Mouse (Mus musculus): ENCODE measurements around the gene B230217C12Rik. TPM values are rescaled to one million over a fixed set of nuclear protein-coding genes. Genes with fewer than 3 reads are reported as not detected.
A peak's percentile ranks its signal among the peaks of the same experiment; 100 is the strongest.

B230217C12Rik gene
- total RNA-seq (2021), result 1 to 10 TPM in 1 of 2 experiments, under 1 TPM in 1; 0.84 to 1.0 TPM

DNA sequence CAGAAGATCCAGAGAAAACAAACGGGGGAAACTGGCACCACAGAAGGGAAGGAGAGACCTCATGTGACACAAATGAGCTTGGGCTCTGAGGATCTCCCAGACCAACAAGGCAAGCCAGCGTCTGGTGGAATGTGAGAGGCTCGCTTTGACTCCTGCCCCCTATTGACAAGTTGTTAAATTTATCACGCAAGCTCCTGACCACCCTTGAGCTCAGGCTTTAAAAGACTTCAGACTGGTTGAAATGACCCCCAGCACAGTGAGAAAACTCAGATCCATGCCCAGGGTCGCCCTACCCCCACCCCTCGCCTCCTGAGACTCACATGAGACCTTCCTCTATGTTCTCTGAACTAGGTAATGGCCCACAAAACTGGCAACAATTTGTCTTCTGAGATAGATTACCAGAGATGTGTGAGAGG lies at the start of gene B230217C12Rik:
B230217C12Rik (plus strand) TSS at position 242 of the 416 bp plus-strand sequence.
- DNase-seq, result peak in 1 of 2 experiments; percentile 49
- intact Hi-C loops (cut with DNase I), result loop anchor here (2.0 to 5.0 kb wide), 2 partner anchors 40 to 42 kb away; partner anchors contain the start of gene Fbxo47

- peak in 1 of 2 experiments; percentile 76 for DNase-seq
- intact Hi-C loops (cut with DNase I), result no loop called here
Observed at GRCm38 (mm10) chr11:97793165-97793564, 47.4 kb upstream of the B230217C12Rik start.

- peak; percentile 61 to 74 for DNase-seq
- intact Hi-C loops (cut with DNase I), result loop anchor here (5.0 kb wide), 1 partner anchor 190 kb away; the partner anchor contains the start of gene Plxdc1
Observed at GRCm38 (mm10) chr11:97796910-97797309, 43.7 kb upstream of the B230217C12Rik start.

- DNase-seq, result peak in 1 of 2 experiments; percentile 50
- intact Hi-C loops (cut with DNase I), result loop anchor here (2.0 to 5.0 kb wide), 2 partner anchors 87 to 190 kb away; partner anchors contain the start of genes Fbxo47 and Plxdc1
Observed at GRCm38 (mm10) chr11:97797369-97798082, 43.1 kb upstream of the B230217C12Rik start.

- DNase-seq, result no peak
- intact Hi-C loops (cut with DNase I), result loop anchor here (2.0 to 5.0 kb wide), 2 partner anchors 87 to 189 kb away; partner anchors contain the start of genes Fbxo47 and Plxdc1
Observed at GRCm38 (mm10) chr11:97798083-97798435, 42.5 kb upstream of the B230217C12Rik start.

DNA sequence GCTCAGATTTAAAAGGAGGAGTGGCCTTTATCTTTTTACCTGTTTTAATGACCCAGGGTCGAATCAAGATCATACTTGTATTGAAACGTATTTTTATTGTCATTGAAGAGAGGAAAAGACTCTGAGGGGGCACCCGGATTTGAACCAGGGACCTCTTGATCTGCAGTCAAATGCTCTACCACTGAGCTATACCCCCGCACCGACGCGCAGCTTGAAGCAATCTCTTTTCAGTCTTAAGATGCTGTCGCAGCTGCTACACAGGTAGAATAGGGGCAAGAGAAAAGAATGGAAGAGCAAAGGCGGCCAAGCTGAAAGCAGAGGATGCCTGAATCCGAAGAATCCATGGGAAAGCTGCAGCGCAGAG lies 41.8 kb upstream of the B230217C12Rik start, which contains the start of gene Lasp1:
Lasp1 (plus strand) TSS at position 219 of the 364 bp plus-strand sequence.
- DNase-seq, result peak; percentile 89 to 91
- intact Hi-C loops (cut with DNase I), result loop anchor here (2.0 to 5.0 kb wide), 2 partner anchors 86 to 189 kb away; partner anchors contain the start of genes Fbxo47 and Plxdc1

GRCm38 (mm10) chr11:97799146-97799993 lies 41.2 kb upstream of the B230217C12Rik start:
- peak; percentile 89 for DNase-seq
- intact Hi-C loops (cut with DNase I), result loop anchor here (2.0 to 5.0 kb wide), 2 partner anchors 85 to 188 kb away; partner anchors contain the start of genes Fbxo47 and Plxdc1

- peak; percentile 80 to 82 for DNase-seq
- intact Hi-C loops (cut with DNase I), result loop anchor here (2.0 to 5.0 kb wide), 4 partner anchors 21 to 187 kb away; partner anchors contain the start of genes B230217C12Rik, Fbxo47 and Plxdc1
Observed at GRCm38 (mm10) chr11:97799994-97800690, 40.4 kb upstream of the B230217C12Rik start.

GRCm38 (mm10) chr11:97800691-97801408 lies 39.7 kb upstream of the B230217C12Rik start:
- intact Hi-C loops (cut with DNase I), result loop anchor here (2.0 kb wide), 2 partner anchors 20 to 40 kb away; partner anchors contain the start of gene B230217C12Rik
- DNase-seq, result peak in 1 of 2 experiments; percentile 52

GRCm38 (mm10) chr11:97801409-97802193 lies 39.0 kb upstream of the B230217C12Rik start:
- intact Hi-C loops (cut with DNase I), result loop anchor here (2.0 kb wide), 2 partner anchors 19 to 39 kb away; partner anchors contain the start of gene B230217C12Rik
- peak in 1 of 2 experiments; percentile 62 for DNase-seq

- intact Hi-C loops (cut with DNase I), result no loop called here
- no peak for DNase-seq
Observed at GRCm38 (mm10) chr11:97802194-97802470, 38.4 kb upstream of the B230217C12Rik start.

DNA sequence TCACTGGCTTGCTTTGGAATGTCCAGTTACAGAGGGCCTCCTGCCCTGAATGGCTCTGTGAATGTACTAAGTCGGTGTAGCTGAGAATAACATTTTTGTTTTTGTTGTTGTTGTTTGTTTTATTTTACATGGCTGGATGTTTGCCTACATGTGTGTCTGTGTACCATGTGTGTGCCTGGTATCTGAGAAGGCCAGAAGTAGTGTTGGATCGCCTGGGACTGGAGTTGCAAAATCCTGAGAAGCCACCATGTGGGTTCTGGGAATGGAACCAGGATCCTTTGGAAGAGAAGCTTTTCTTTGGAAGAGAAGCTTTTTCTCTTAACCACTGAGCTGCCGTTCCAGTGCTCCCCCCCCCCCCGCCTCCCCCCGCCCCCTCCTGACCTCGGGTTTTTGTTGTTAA lies 38.1 kb upstream of the B230217C12Rik start:
- DNase-seq, result peak in 1 of 2 experiments; percentile 31
- intact Hi-C loops (cut with DNase I), result no loop called here

DNA sequence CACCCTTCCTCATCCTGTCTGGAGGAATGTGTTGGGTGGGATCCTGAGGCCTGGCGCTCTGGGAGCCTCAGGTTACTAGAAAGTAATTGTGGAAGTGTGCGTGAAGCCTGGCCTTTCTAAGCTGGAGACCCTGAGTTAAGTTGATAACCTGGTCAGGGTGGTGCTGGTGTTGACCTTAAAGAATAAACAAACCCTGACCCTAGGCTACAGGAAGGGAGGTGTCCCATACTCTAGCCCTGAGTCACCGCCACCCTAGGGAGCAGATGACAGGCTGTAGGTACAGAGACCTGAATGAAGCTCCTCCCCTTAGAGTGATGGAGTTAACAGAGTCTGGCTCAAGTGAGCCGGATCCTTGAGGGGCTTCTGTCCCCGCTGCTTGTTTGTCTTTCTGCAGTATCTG lies 36.7 kb upstream of the B230217C12Rik start:
- peak in 1 of 2 experiments; percentile 4 for DNase-seq
- intact Hi-C loops (cut with DNase I), result no loop called here

- peak in 1 of 2 experiments; percentile 53 for DNase-seq
- intact Hi-C loops (cut with DNase I), result no loop called here
Observed at GRCm38 (mm10) chr11:97804841-97805661, 35.5 kb upstream of the B230217C12Rik start.

DNA sequence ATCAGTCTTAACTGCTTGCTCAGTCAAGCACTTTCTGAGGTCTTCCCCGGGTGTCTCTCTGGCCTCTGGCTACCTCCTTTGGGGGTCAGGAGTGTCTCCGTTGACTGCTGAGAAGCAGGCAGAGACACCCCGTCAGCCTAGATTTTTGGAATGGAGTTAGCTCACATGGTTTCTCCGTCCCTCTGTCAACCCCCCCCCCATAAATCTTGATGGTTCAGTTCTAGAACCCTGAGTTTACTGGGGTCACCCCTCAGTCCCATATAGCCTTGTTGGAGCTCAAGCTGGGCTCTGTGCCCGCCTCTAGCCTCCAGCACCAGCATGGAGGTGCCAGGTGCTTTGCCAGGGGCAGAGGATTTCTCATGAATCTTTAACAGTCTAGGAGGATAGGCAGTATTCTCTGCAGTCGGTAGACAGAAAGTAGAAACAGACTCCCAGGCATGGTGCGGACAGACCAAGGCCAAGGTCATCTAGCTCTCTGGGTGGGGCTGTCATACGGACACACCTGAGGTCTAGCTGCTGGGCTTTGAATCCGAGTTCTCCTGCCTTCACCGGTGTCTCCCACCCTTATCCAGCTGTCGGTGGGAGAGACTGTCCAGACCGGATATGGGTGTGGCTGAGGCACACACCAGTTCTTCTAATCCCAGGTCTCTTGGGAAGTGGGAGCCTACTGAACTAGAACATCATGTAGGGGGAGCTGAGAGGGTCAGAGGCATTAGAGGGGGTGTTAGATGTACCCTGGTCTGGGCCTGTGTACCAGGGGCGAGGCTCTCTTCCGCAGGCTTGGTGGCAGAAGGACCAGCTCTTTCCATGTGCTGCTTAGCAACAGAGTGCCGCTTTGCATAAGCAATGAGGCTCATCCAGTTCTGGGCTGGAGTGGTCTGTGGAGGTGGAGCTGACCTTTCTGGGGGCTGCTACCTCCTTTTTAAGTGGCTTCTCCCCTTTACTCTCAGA lies 34.6 kb upstream of the B230217C12Rik start:
- intact Hi-C loops (cut with DNase I), result no loop called here
- DNase-seq, result peak in 1 of 2 experiments; percentile 65

- DNase-seq, result peak in 1 of 2 experiments; percentile 13
- intact Hi-C loops (cut with DNase I), result no loop called here
Observed at GRCm38 (mm10) chr11:97806613-97806964, 34.0 kb upstream of the B230217C12Rik start.

- intact Hi-C loops (cut with DNase I), result no loop called here
- peak in 1 of 2 experiments; percentile 62 for DNase-seq
Observed at GRCm38 (mm10) chr11:97807626-97808025, 33.0 kb upstream of the B230217C12Rik start.

All from heart, postnatal 10 days (tissue).